Mouse (Mus musculus) midbrain, postnatal 0 days (tissue): ENCODE measurements around the gene Cox4i2. TPM values are rescaled to one million over a fixed set of nuclear protein-coding genes. Genes with fewer than 3 reads are reported as not detected.

ENCODE experiments used
- ATAC-seq: fragments of 200-750 bp; cut with Nextera tagmentation; 2 replicates; pipeline ENCODE4 v1.8.0; 2017; ENCODE audit warnings: moderate number of reproducible peaks, mild to moderate bottlenecking, moderate TSS enrichment, moderate library complexity; ENCODE audit not compliant: low FRiP score
- DNase-seq: peaks from one replicate; pipeline ENCODE4 v3.0.0-alpha.2; 2015; ENCODE audit warnings: low spot score
- H3K27ac ChIP-seq: fragments of 300-500 bp; sonication (generic); 2 replicates; pipeline ENCODE4 v1.5.1; 2014; ENCODE audit warnings: low read depth, mild to moderate bottlenecking, low read length, mixed read lengths
- H3K27me3 ChIP-seq: fragments of 300-500 bp; sonication (generic); 2 replicates; pipeline ENCODE4 v1.6.1; 2014; ENCODE audit warnings: low read length, control low read depth, mixed read lengths; ENCODE audit not compliant: insufficient read depth
- H3K36me3 ChIP-seq: fragments of 300-500 bp; sonication (generic); 2 replicates; pipeline ENCODE4 v1.6.1; 2014; ENCODE audit warnings: low read length, control low read depth, mixed read lengths; ENCODE audit not compliant: insufficient read depth
- H3K4me1 ChIP-seq: fragments of 300-500 bp; sonication (generic); 2 replicates; pipeline ENCODE4 v1.6.1; 2014; ENCODE audit warnings: mild to moderate bottlenecking, control low read depth, antibody characterized with exemption, low read length, mixed read lengths; ENCODE audit not compliant: insufficient read depth
- H3K4me2 ChIP-seq: fragments of 300-500 bp; sonication (generic); 2 replicates; pipeline ENCODE4 v1.6.1; 2014; ENCODE audit warnings: low read depth, mild to moderate bottlenecking, low read length, mixed read lengths; ENCODE audit not compliant: poor library complexity, severe bottlenecking
- H3K4me3 ChIP-seq: fragments of 300-500 bp; sonication (generic); 2 replicates; pipeline ENCODE4 v1.5.1; 2014; ENCODE audit warnings: low read depth, mild to moderate bottlenecking, low read length, moderate library complexity
- H3K9ac ChIP-seq: fragments of 300-500 bp; sonication (generic); replicated peaks from 2 replicates; pipeline ENCODE4 v1.6.1; 2014; ENCODE audit warnings: mild to moderate bottlenecking, low read length, moderate library complexity, mixed read lengths; ENCODE audit not compliant: poor library complexity, severe bottlenecking
- H3K9me3 ChIP-seq: fragments of 300-500 bp; sonication (generic); 2 replicates; pipeline ENCODE4 v1.6.1; 2016; ENCODE audit warnings: low read length, control low read depth
- CTCF ChIP-seq: IDR thresholded peaks from 2 replicates; pipeline ENCODE4 v1.5.1; 2016; ENCODE audit warnings: antibody characterized with exemption, mild to moderate bottlenecking
- WGBS: fragments of 180-500 bp; shearing (Covaris S2); extraction: QIAGEN DNeasy Blood & Tissue Kit; methylation state at CpG from one replicate; pipeline ENCODE4 v1.1.7; 2014; 5-methylcytosine and 5-hydroxymethylcytosine counted together
- microRNA-seq: library from miRNA; unstranded; fragments of <30 nt; microRNA quantifications from one replicate; pipeline ENCODE4, GENCODE M21; 2016; ENCODE audit warnings: borderline number of aligned reads
- polyA plus RNA-seq: library from polyadenylated mRNA; unstranded; fragments of >200 nt; fragmentation: Nextera tagmentation; extraction: Ambion mirVana; gene quantifications from 2 replicates; pipeline ENCODE4 v1.2.1, GENCODE M21; 2015
- total RNA-seq: library from RNA; depleted of rRNA; stranded (reverse); fragments of >200 nt; gene quantifications from 2 replicates; pipeline ENCODE4 v1.2.3, GENCODE M21; 2014; rRNA removed

Cox4i2 gene
- total and polyA plus RNA-seq, 2 experiments from 2014 or later: 2.0 to 3.3 TPM

DNA sequence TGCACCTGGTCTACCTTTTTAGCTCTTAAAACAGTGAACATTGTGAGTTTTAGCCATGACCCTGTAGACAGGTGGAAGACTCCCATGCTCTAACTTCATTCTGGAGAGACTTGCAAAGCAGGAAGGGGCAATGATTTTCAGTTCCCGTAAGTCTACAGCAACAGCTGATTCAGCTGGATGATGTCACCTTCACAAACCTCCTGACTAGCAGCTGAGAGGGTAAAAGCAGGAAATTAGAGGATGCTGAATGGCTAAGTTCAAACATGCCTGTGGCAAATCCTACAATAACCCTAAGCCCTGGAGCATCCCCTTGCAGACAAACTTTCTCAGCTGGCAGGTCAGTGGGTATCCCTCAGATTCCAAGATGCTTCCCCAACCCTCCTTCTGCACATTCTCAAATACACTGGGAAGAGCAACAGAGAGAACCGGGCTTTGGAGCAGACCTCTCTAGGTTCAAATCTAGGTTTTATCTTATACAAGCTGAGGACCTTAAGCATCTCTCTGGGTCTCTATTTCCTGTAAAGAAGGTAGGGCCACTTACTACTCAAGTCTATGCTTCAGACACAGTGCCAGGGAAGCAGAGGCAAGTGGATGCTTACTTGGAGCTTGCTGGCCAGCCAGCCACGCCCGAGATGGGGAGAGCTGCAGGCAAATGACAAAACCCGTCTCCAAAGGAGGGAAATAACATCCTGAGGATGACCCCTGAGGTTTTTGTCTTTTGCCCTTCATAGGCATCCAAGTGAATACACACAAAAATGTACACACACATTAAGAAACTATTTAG is 56.4 kb downstream of the Cox4i2 start:
- Histone ChIP-seq H3K27me3 (no peaks in the 10 kb centered on the region), H3K4me2 (no peak overlapping the region), H3K4me1 (no peaks in the 10 kb centered on the region), H3K36me3 (no peaks in the 10 kb centered on the region), H3K4me3 (no peak overlapping the region), H3K9me3 (no peaks in the 10 kb centered on the region), H3K27ac (no peak overlapping the region), H3K9ac (no peak overlapping the region)
- DNase-seq (no peak), ATAC-seq (no peak)
- TF ChIP-seq CTCF: no peak
- 87% methylated on average over 5 of the region's 5 CpGs for WGBS

DNA sequence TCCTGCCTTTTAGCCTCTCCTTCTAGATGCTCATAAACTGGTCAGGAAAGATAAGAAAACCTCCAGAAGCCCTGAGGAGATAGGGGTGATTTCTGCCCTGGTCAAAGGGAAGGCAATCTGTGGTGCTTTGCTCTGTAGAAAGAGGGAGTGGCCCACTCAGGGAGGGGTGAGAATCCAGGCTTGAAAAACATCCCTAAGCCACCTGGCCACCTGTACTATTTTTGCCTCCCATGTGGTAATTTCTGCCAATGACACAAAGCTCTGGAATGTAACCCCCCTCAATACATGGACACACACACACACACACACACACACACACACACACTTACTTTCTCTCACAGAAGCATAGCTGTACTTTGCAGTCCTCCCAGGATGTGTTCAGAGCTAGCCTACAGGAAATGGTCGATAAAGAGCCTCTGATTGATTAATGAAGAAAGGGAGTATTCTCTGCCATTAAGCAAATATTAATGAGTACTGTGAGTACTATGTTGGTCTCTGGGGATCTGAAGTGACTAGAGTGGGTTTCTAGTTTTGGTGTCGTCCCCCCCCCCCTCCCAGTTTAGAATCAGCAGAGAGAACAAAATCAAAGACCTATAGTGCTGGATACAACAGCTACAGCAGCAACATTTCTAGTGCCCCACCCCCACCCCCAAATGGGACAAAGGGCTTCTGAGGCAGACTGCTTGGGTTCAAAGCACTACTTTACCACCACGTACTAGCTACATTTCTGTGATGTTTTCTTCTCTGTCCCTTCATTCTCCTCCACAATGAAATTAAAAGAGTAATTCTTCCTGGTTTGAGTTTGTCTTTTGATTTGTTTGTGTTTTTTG is 57.6 kb downstream of the Cox4i2 start:
- Histone ChIP-seq H3K27ac (no peak overlapping the region), H3K27me3 (no peaks in the 10 kb centered on the region), H3K4me1 (peaks cover 3% of the 10 kb centered on the region; the same call in 1 of the 2 replicates), H3K36me3 (no peaks in the 10 kb centered on the region), H3K4me3 (no peak overlapping the region), H3K9ac (no peak overlapping the region), H3K4me2 (no peak overlapping the region), H3K9me3 (no peaks in the 10 kb centered on the region)
- WGBS: 53% methylated on average over 3 of the region's 3 CpGs
- no peak for TF ChIP-seq CTCF
- ATAC-seq (no peak), DNase-seq (no peak)

- Histone ChIP-seq H3K4me1 (peaks cover 6% of the 10 kb centered on the region; the same call in 1 of the 2 replicates), H3K4me2 (no peak overlapping the region), H3K9ac (no peak overlapping the region), H3K27ac (no peak overlapping the region), H3K36me3 (no peaks in the 10 kb centered on the region), H3K4me3 (no peak overlapping the region), H3K9me3 (no peaks in the 10 kb centered on the region), H3K27me3 (no peaks in the 10 kb centered on the region)
- no peak for TF ChIP-seq CTCF
- no peak for ATAC-seq
- no peak for DNase-seq
- 95% methylated on average over 1 of the region's 1 CpGs for WGBS
Observed at GRCm38 (mm10) chr2:152813232-152813631, 59.3 kb downstream of the Cox4i2 start.

DNA sequence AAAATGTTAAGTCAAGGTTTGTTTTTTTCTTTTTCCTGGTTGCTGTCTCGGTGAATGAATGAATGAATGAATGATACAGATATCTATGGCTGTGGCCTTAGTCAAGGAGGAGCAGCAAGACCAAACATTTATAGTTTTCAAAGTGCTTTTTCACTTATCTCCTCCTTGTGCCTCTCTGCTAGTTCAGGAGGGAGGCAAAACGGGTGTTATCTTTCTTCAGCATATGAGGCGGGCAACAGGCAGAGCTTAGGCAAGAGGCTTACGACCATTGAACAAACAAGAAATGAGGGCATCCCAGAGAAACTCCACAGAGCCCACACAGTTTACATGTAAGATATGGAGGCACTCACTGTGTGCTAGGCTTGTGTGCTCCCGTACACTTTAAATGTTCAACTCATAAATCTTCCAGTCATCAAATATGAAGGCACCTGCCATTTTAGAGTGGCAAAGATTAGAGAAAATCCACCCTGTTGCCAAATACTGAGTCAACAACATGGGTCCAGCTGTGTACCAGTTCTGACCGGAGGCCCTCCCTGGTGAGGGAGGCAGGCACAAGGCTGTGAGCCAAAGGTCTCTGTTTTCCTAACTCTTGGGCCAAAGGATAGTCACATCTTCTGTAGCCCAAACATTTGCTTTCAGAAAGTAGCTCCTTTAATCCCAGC is 60.4 kb downstream of the Cox4i2 start:
- Histone ChIP-seq H3K4me2 (no peak overlapping the region), H3K36me3 (no peaks in the 10 kb centered on the region), H3K27me3 (no peaks in the 10 kb centered on the region), H3K9me3 (no peaks in the 10 kb centered on the region), H3K4me1 (peaks cover 6% of the 10 kb centered on the region; the same call in 1 of the 2 replicates), H3K9ac (no peak overlapping the region), H3K27ac (no peak overlapping the region), H3K4me3 (no peak overlapping the region)
- 91% methylated on average over 6 of the region's 6 CpGs for WGBS
- no peak for DNase-seq
- TF ChIP-seq CTCF: no peak
- no peak for ATAC-seq

Small RNA genes lying within 50 kb of the gene (microRNA-seq; reads per million reads assigned to microRNA genes)
- not detected for gene Gm23802

Other genes with a start within 250 kb of the Cox4i2 start
- gene Defb26, start 242.5 kb upstream of the Cox4i2 start, total RNA-seq: not detected in 2 replicates
- gene Defb26, start 242.5 kb upstream of the Cox4i2 start, polyA plus RNA-seq: not detected in 2 replicates
- gene Defb28, start 235.9 kb upstream of the Cox4i2 start, total RNA-seq: not detected in 2 replicates
- gene Defb28, start 235.9 kb upstream of the Cox4i2 start, polyA plus RNA-seq: not detected in 2 replicates
- not detected in 2 replicates for gene Defb29, start 214.1 kb upstream of the Cox4i2 start, total RNA-seq
- gene Defb29, start 214.1 kb upstream of the Cox4i2 start, polyA plus RNA-seq: not detected in 2 replicates
- not detected in 2 replicates for gene Gm17416, start 184.8 kb upstream of the Cox4i2 start, total RNA-seq
- not detected in 2 replicates for gene Gm17416, start 184.8 kb upstream of the Cox4i2 start, polyA plus RNA-seq
- gene Defb21, start 181.4 kb upstream of the Cox4i2 start, total RNA-seq: not detected in 2 replicates
- not detected in 2 replicates for gene Defb21, start 181.4 kb upstream of the Cox4i2 start, polyA plus RNA-seq
- not detected in 2 replicates for gene Defb19, start 173.9 kb upstream of the Cox4i2 start, total RNA-seq
- not detected in 2 replicates for gene Defb19, start 173.9 kb upstream of the Cox4i2 start, polyA plus RNA-seq
- not detected in 2 replicates for gene Defb45, start 154.8 kb upstream of the Cox4i2 start, total RNA-seq
- not detected in 2 replicates for gene Defb45, start 154.8 kb upstream of the Cox4i2 start, polyA plus RNA-seq
- gene Defb36, start 149.8 kb upstream of the Cox4i2 start, total RNA-seq: not detected in 2 replicates
- gene Defb36, start 149.8 kb upstream of the Cox4i2 start, polyA plus RNA-seq: not detected in 2 replicates
- gene Defb25, start 131.1 kb upstream of the Cox4i2 start, total RNA-seq: not detected in 2 replicates
- 0.79 and 1.2 TPM in 2 replicates for gene Defb25, start 131.1 kb upstream of the Cox4i2 start, polyA plus RNA-seq
- 0.16 and 0.33 TPM in 2 replicates for gene Rem1, start 127.2 kb upstream of the Cox4i2 start, total RNA-seq
- gene Rem1, start 127.2 kb upstream of the Cox4i2 start, polyA plus RNA-seq: 0.49 and 0.94 TPM in 2 replicates
- gene H13, start 84.7 kb upstream of the Cox4i2 start, total RNA-seq: 166 and 173 TPM in 2 replicates
- gene H13, start 84.7 kb upstream of the Cox4i2 start, polyA plus RNA-seq: 175 and 182 TPM in 2 replicates
- 14.5 and 21.8 TPM in 2 replicates for gene Mcts2, start 67.1 kb upstream of the Cox4i2 start, total RNA-seq
- 28.0 and 28.1 TPM in 2 replicates for gene Mcts2, start 67.1 kb upstream of the Cox4i2 start, polyA plus RNA-seq
- gene Id1, start 17.9 kb upstream of the Cox4i2 start, total RNA-seq: 69.6 and 71.7 TPM in 2 replicates
- gene Id1, start 17.9 kb upstream of the Cox4i2 start, polyA plus RNA-seq: 52.6 and 58.3 TPM in 2 replicates
- gene Bcl2l1, start 77.6 kb downstream of the Cox4i2 start, total RNA-seq: 124 and 133 TPM in 2 replicates
- 150 and 158 TPM in 2 replicates for gene Bcl2l1, start 77.6 kb downstream of the Cox4i2 start, polyA plus RNA-seq
- 4.2 and 4.7 TPM in 2 replicates for gene Tpx2, start 93.8 kb downstream of the Cox4i2 start, total RNA-seq
- 4.6 and 4.8 TPM in 2 replicates for gene Tpx2, start 93.8 kb downstream of the Cox4i2 start, polyA plus RNA-seq
- gene Mylk2, start 157.2 kb downstream of the Cox4i2 start, total RNA-seq: 0.16 TPM in 1 of 2 replicates, not detected in the other
- gene Mylk2, start 157.2 kb downstream of the Cox4i2 start, polyA plus RNA-seq: 0.05 TPM in 1 of 2 replicates, not detected in the other
- gene Foxs1, start 179.0 kb downstream of the Cox4i2 start, total RNA-seq: 4.0 and 6.8 TPM in 2 replicates
- gene Foxs1, start 179.0 kb downstream of the Cox4i2 start, polyA plus RNA-seq: 2.4 and 3.3 TPM in 2 replicates
- 44.9 and 47.1 TPM in 2 replicates for gene Dusp15, start 197.5 kb downstream of the Cox4i2 start, total RNA-seq
- 24.6 and 25.2 TPM in 2 replicates for gene Dusp15, start 197.5 kb downstream of the Cox4i2 start, polyA plus RNA-seq
- gene Ttll9, start 208.3 kb downstream of the Cox4i2 start, total RNA-seq: 4.9 and 7.8 TPM in 2 replicates
- 7.6 and 7.9 TPM in 2 replicates for gene Ttll9, start 208.3 kb downstream of the Cox4i2 start, polyA plus RNA-seq